Mouse (Mus musculus) inflammation-experienced regulatory T-cells (primary cell): Measurements from ENCODE around the gene Ube2g2. TPM values are rescaled to one million over a fixed set of nuclear protein-coding genes. Genes with fewer than 3 reads are reported as not detected.

ENCODE experiments used
- polyA plus RNA-seq, 2 experiments: library from polyadenylated mRNA; unstranded; fragments of 100-300 nt; shearing (Covaris generic); gene quantifications; one replicate each; pipeline ENCODE4 v1.2.1; 2017

Gene Ube2g2
- 10 to 100 TPM; 44.0 to 51.5 TPM for polyA plus RNA-seq

DNA sequence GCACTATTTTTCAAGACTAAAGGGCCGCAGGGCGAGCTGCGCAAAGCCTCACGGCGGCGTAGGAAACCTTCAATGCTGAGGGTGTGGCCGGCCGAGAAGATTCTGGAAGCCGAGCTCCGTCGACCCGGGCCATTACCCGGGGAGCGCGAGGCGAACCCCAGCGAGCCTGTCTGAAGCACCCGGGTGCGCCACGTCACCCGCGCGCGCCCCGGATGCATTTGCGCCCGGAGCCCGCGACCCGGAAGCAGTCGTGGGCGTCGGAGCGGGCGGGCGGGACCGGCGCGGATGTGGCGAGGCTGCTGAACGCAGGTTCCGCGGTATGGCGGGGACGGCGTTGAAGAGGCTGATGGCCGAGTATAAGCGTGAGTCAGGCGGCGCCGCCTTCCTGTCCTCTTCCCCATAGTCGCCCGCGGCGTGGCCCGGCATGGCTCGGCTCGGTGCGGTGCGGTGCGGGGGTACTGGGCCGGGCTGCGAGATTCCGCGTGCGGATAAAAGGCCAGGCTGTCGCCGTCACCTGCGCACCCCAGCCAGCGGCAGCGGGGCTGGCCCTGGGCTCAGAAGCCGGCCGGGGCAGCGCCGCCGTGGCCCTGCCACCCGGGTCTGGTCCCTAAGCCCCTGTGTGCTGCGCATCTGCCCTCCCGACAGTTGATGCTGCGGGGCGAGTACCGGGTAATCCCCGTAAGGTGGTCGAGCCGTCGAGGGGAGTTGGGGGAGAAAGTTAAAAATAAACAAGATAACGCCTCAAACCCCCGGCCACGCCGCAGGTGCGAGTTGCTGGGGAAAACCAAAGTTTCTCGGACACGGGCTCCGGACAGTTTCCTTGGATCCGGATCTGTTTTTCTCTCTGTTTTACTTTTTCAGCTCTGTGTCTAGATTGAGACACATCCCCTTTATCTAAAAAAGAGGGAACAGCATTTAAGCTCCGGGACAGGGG lies at the start of gene Ube2g2:
Gene Ube2g2, plus strand, starts transcription at position 221 of the 934 bp plus-strand sequence.

DNA sequence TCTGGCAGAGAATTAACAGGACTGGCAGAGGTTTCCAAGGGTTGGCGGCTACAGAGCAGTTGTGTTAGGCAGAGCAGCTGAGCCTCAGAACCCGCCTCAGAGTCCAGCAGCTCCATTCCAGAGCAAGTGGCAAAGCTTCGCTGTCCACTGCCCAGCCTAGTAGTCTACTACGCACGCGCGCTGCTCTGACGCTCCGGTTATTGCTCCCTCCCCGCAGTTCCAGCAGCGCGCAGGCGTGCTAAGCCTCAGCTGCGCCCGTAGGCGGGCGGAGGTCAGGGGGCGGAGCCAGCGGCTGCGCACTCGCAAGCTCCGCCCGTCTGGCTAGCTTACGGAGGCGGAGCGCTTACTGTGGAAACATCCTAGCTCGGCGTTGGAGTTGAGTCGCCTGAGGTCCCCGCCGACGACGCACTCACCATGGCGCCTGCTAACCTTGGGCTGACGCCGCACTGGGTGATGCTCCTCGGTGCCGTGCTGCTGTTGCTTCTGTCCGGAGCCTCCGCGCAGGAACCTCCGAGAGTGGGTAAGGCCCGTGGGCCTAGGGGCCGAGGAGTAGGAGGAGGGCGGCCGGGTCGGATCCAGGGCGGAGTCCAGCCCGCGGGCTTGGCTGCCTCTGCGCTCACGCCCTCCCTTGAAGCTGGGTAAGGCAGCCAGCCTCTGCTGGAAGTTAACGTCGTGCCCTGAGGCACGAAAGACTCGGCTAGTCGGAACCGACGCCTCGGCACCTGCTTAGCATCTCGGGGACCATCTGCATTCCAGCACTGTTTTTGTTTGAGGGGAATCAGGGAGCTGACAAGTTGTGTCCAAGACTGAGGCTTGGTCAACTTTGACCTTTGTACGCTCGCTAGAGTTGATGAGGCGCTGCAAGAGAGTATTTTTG lies 40.4 kb upstream of the Ube2g2 start, which contains the start of gene Pttg1ip:
Gene Pttg1ip, plus strand, starts transcription at position 313 of the 877 bp plus-strand sequence.

DNA sequence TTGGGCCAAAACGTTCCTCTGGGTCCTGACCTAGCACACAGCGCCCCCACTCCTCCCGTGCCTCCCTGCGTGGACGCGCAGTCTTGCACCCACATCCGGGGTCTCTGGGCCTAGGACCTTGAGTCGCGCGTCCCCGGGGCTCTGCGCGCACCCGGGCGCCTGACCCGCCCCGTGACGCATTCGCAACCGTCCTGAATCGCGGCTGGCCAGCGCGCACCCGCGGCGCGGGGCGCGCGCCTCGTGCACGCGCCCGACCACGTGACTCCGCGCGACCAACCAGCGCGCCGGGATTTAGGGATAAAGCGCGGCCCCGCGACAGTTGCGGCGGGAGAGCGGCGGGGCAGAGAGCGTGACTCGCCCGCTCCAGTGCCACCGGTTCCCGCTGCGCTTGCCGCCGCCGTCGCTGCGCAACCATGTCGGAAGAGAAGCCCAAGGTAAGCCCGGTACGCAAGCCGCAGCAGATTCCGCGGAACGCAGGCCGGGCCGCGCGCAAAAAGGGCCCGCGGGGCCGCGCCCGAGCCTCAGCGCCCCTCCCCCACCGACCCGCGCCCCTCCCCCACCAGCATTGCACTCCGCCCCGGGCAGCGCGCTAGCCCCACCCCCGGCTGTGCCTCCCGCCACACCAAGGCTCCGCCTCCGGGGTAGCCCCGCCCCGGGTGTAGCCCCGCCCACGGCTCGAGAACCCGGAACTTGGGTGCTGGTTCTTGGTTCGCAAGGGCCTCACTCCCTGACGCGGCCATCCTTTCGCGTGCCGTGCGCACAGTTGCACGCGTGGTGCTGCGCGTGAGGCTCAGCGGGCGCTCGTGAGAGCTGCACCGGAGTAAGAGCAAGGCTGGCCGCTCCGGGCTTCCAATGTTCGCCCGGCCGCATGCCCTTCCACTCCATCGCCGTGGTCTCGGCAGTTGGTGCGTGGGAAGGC lies 15.9 kb upstream of the Ube2g2 start, which contains the start of the genes Sumo3 and Gm49325:
Gene Sumo3, plus strand, starts transcription at position 190 of the 919 bp plus-strand sequence.
Gene Gm49325, plus strand, starts transcription at position 290 of the 919 bp plus-strand sequence.

DNA sequence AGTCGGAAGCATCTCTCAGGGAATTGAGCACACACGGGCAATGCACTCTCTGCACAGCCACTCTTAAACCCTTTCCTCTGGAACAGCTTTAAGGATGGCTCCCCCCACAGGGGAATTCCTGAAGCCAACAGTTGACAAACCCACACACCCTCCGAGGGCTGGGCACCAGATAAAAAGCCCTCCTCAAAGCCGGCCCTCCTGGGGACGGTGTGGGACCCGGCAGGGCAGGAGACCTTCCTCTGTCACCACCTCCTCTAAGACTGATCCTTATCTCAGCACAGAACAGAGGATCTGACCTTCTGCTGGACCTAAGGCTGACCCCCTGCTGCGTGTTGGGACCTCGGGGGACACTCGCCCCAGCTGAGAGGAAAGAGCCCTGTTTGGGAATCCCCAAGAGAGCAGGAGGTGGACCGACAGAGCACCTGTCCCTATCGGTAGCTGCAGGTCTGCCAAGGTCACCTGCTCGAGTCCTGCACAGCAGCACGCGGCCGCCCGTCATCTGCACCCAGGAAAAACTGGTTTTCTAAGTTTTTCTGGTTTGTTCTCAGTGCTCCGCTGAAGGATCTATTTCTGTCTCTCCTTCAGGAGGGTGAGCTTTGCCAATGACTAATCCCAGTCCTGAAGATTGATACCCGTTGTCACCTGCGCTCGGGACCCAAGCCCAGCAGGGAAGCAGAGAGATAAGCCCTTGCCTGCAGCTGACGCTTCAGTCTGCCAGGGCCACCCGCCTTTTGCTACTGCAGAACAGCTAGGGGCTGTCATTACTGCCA lies 64.0 kb downstream of the Ube2g2 start, which contains the start of gene Tspear:
Gene Tspear, plus strand, starts transcription at position 675 of the 770 bp plus-strand sequence.

DNA sequence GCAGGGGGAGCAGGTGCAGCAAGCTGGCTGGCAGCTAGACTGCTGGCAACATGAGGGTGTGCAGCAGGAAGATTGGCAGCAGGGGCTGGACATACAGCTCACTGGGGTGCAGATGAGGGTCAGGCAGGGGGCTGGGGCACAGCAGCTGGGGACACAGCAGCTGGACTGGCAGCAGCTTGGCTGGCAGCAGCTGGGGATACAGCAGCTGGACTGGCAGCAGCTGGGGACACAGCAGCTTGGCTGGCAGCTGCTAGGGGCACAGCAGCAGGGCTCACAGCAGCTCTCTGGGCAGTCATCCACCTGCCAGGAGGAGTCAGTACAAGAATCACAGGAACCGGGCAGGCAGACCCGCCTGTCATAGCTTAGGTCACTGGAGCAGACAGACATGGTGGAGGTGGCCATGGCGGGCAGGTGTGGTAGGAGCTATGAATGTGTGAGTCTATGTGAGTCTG lies 68.3 kb downstream of the Ube2g2 start, which contains the start of gene Gm19402:
Gene Gm19402, minus strand, starts transcription at position 402 of the 452 bp plus-strand sequence.

Other genes with a start within 250 kb of the Ube2g2 start
- 1 to 10 TPM; 1.5 to 6.0 TPM for gene Adarb1, start 204.0 kb upstream of the Ube2g2 start, polyA plus RNA-seq
- 10 to 100 TPM; 42.4 to 43.5 TPM for gene Fam207a, start 106.5 kb upstream of the Ube2g2 start, polyA plus RNA-seq
- gene Itgb2, start 92.0 kb upstream of the Ube2g2 start, polyA plus RNA-seq: 100 to 1,000 TPM; 542 to 549 TPM
- 100 to 1,000 TPM in 1 of 2 experiments, 10 to 100 TPM in 1; 89.0 to 125 TPM for gene Pttg1ip, start 40.6 kb upstream of the Ube2g2 start, polyA plus RNA-seq
- gene Sumo3, start 16.2 kb upstream of the Ube2g2 start, polyA plus RNA-seq: 100 to 1,000 TPM in 1 of 2 experiments, 10 to 100 TPM in 1; 95.5 to 116 TPM
- gene Gm49325, start 16.1 kb upstream of the Ube2g2 start, polyA plus RNA-seq: 1 to 10 TPM in 1 of 2 experiments, not detected in 1; 2.4 TPM
- gene Tspear, start 64.3 kb downstream of the Ube2g2 start, polyA plus RNA-seq: 1 to 10 TPM in 1 of 2 experiments, under 1 TPM in 1; 0.58 to 1.0 TPM
- 1 to 10 TPM in 1 of 2 experiments, not detected in 1; 1.2 TPM for gene Gm19402, start 68.5 kb downstream of the Ube2g2 start, polyA plus RNA-seq
- gene Gm9508, start 75.0 kb downstream of the Ube2g2 start, polyA plus RNA-seq: under 1 TPM; 0.53 to 0.62 TPM
- not detected for gene Gm10272, start 84.4 kb downstream of the Ube2g2 start, polyA plus RNA-seq
- gene Gm10024, start 89.2 kb downstream of the Ube2g2 start, polyA plus RNA-seq: not detected
- gene Gm10142, start 93.5 kb downstream of the Ube2g2 start, polyA plus RNA-seq: not detected
- not detected for gene Krtap12-1, start 98.3 kb downstream of the Ube2g2 start, polyA plus RNA-seq
- not detected for gene Gm10100, start 104.2 kb downstream of the Ube2g2 start, polyA plus RNA-seq
- not detected for gene Gm18596, start 120.4 kb downstream of the Ube2g2 start, polyA plus RNA-seq
- under 1 TPM in 1 of 2 experiments, not detected in 1; 0.81 TPM for gene Gm9736, start 129.1 kb downstream of the Ube2g2 start, polyA plus RNA-seq
- not detected for gene Gm3233, start 137.4 kb downstream of the Ube2g2 start, polyA plus RNA-seq
- gene Gm3238, start 149.1 kb downstream of the Ube2g2 start, polyA plus RNA-seq: not detected
- gene Gm7138, start 154.7 kb downstream of the Ube2g2 start, polyA plus RNA-seq: not detected
- not detected for gene Gm3250, start 160.3 kb downstream of the Ube2g2 start, polyA plus RNA-seq
- gene Gm7137, start 165.9 kb downstream of the Ube2g2 start, polyA plus RNA-seq: 1 to 10 TPM in 1 of 2 experiments, not detected in 1; 1.3 TPM
- not detected for gene Gm9639, start 172.8 kb downstream of the Ube2g2 start, polyA plus RNA-seq
- not detected for gene Gm19668, start 176.9 kb downstream of the Ube2g2 start, polyA plus RNA-seq
- gene Gm9507, start 189.6 kb downstream of the Ube2g2 start, polyA plus RNA-seq: not detected
- gene Gm2696, start 192.4 kb downstream of the Ube2g2 start, polyA plus RNA-seq: not detected
- gene Krtap10-4, start 204.8 kb downstream of the Ube2g2 start, polyA plus RNA-seq: not detected
- gene Krtap10-10, start 213.7 kb downstream of the Ube2g2 start, polyA plus RNA-seq: under 1 TPM in 1 of 2 experiments, not detected in 1; 0.33 TPM
- not detected for gene Gm36176, start 224.5 kb downstream of the Ube2g2 start, polyA plus RNA-seq
- gene Gm10318, start 230.6 kb downstream of the Ube2g2 start, polyA plus RNA-seq: not detected
- gene Gm3285, start 239.7 kb downstream of the Ube2g2 start, polyA plus RNA-seq: not detected